Mouse (Mus musculus) erythroblast, embryonic 14.5 days (primary cell): ENCODE results near the gene Xpnpep1.

Experiments
- GATA1 ChIP-seq: IDR thresholded peaks from 2 replicates; pipeline ENCODE4 v1.6.1; 2012; ENCODE audit warnings: low read length, inconsistent platforms, mixed read lengths
- TAL1 ChIP-seq: IDR thresholded peaks from 3 replicates; pipeline ENCODE4 v1.6.1; 2012; ENCODE audit warnings: low read length, inconsistent platforms, mixed read lengths

- no peak for TF ChIP-seq TAL1
- TF ChIP-seq GATA1: no peak
Measured at GRCm38 (mm10) chr19:53005978-53006377, 34.0 kb downstream of the Xpnpep1 start.
